Mouse (Mus musculus) megakaryocyte, embryonic 14.5 days (primary cell): ENCODE measurements around the gene Dennd1b.

Experiments
- FLI1 ChIP-seq: IDR thresholded peaks from 2 replicates; pipeline ENCODE4 v1.6.1; 2012; ENCODE audit warnings: low read length, inconsistent platforms, mixed read lengths
- GATA1 ChIP-seq: IDR thresholded peaks from 3 replicates; pipeline ENCODE4 v1.6.1; 2012; ENCODE audit warnings: mixed read lengths, low read length, inconsistent platforms, borderline replicate concordance

DNA sequence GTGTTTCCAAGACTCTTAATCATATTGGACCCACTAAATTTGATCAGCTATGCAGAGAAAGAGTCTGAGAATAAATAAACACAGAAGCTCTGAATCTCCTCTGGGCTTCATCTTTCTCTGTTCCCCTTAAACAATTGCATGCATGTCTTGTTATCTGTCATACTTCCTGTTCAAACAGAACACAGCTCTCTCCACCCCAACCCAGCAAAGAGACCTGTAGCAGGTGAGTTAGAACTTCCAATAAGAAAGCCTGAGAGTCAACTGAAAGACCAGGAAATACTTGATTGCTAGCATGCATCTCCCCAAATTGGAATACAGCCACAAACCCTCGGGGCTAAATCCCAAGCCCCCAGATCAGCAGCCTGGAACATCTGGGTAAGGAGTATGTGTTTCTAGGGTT, 42.4 kb upstream of the Dennd1b start:
- TF ChIP-seq GATA1 (no peak), FLI1 (no peak)
